Mouse (Mus musculus) heart, postnatal 10 days (tissue): ENCODE measurements at regions not wholly inside any gene's neighbourhood (a gene's known extent, or its start where the extent isn't known, plus 50 kb on each side); places are given as distances from the start of the nearest gene placed in this dataset.

ENCODE experiments used
- DNase-seq, 2 experiments: peaks; one replicate each; pipeline ENCODE4 v3.0.0; 2021
- intact Hi-C: fragments of 180-260 bp; cut with DNase I; formaldehyde crosslinking; loops from one replicate; pipeline ENCODE4 v1.15.1; 2025

DNA sequence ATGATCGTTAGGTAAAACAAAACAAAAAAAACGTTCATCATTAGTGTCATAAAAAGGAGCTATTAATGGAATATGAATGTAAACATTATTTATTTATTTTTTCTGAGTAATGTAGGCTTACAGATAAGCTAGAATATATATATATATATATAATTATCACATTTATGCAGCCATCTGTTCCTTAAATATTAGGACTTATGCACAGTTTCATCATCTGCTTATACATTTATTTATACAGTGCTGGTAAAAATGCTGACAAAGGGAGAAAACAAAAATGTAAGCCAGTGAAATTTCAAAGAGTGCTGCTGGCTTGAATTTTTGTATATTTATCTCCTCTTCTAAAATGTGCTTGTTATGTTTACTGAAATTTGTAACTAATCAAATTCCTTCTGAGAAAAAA lies 4841.7 kb upstream of the Gm7489 start:
- intact Hi-C loops, result no loop called here
- DNase-seq, result no peak

GRCm38 (mm10) chr15:49065069-49065468 lies 4819.6 kb upstream of the Gm7489 start:
- intact Hi-C loops, result no loop called here
- DNase-seq, result no peak

GRCm38 (mm10) chr15:49065875-49066274 lies 4818.8 kb upstream of the Gm7489 start:
- intact Hi-C loops, result no loop called here

DNA sequence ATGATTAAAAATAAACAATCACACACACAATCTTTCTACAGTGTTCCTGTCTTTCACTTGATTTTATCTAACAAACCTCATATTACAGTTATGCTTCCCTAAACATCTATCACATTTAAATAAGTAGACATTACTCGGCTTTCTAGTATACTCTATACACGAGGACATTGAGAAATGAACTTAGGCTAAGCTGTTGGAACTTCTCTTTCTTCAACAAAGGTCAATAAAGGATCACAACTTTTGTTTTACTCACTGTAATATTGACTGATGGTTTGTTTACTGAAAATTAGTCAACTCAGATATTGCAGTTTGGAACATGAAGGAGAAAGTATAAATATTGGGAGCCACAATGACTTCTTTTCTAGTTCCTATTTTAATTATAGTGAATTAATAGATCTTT lies 4818.3 kb upstream of the Gm7489 start:
- DNase-seq, result no peak
- intact Hi-C loops, result no loop called here

More at GRCm38 (mm10) chr15:49065875-49066274, 4818.8 kb upstream of the Gm7489 start:
- DNase-seq, result peak; percentile 94 to 95
